Mouse (Mus musculus): ENCODE measurements around the gene Gh. TPM values are rescaled to one million over a fixed set of nuclear protein-coding genes. Genes with fewer than 3 reads are reported as not detected.

Gh gene
- polyA plus RNA-seq, 1 experiment from 2014 or later, result not detected

GRCm38 (mm10) chr11:106306065-106306385 lies 4.4 kb upstream of the Gh start:
- H3K4me2 ChIP-seq (ENCODE audit: low read depth, low read length), result no peak overlapping the region
- no peak overlapping the region for H3K27ac ChIP-seq (replicated peaks; ENCODE audit: low read depth, low read length)
- no peaks in the 10 kb centered on the region for H3K9me3 ChIP-seq (ENCODE audit: control insufficient read depth, low read length)
- H3K36me3 ChIP-seq (ENCODE audit: control insufficient read depth, insufficient read depth, low read length), result no peaks in the 10 kb centered on the region
- ATAC-seq (ENCODE audit: low read depth) (no peak), DNase-seq (ENCODE audit: low spot score) (no peak)
- H3K4me1 ChIP-seq (ENCODE audit: control insufficient read depth, insufficient read depth, low read length), result no peaks in the 10 kb centered on the region
- H3K9ac ChIP-seq (ENCODE audit: low read depth, low read length), result no peak overlapping the region
- WGBS, result 91% methylated on average over 3 of the region's 3 CpGs
- no peak overlapping the region for H3K4me3 ChIP-seq (ENCODE audit: low read depth, low read length)
- H3K27me3 ChIP-seq (replicated peaks; ENCODE audit: control insufficient read depth, insufficient read depth, low read length), result no peaks in the 10 kb centered on the region

GRCm38 (mm10) chr11:106305348-106306064 lies 3.8 kb upstream of the Gh start:
- Histone ChIP-seq H3K9ac (ENCODE audit: low read depth, low read length) (no peak overlapping the region), H3K9me3 (ENCODE audit: control insufficient read depth, low read length) (no peaks in the 10 kb centered on the region), H3K4me3 (ENCODE audit: low read depth, low read length) (no peak overlapping the region), H3K27ac (replicated peaks; ENCODE audit: low read depth, low read length) (no peak overlapping the region), H3K4me1 (ENCODE audit: control insufficient read depth, insufficient read depth, low read length) (no peaks in the 10 kb centered on the region), H3K27me3 (replicated peaks; ENCODE audit: control insufficient read depth, insufficient read depth, low read length) (no peaks in the 10 kb centered on the region), H3K4me2 (ENCODE audit: low read depth, low read length) (no peak overlapping the region), H3K36me3 (ENCODE audit: control insufficient read depth, insufficient read depth, low read length) (no peaks in the 10 kb centered on the region)
- ATAC-seq (ENCODE audit: low read depth) (no peak), DNase-seq (ENCODE audit: low spot score) (no peak)
- WGBS, result 72% methylated on average over 10 of the region's 10 CpGs

GRCm38 (mm10) chr11:106302634-106303033 lies 969 bp upstream of the Gh start:
- Histone ChIP-seq H3K4me2 (ENCODE audit: low read depth, low read length) (no peak overlapping the region), H3K36me3 (ENCODE audit: control insufficient read depth, insufficient read depth, low read length) (no peaks in the 10 kb centered on the region), H3K9ac (ENCODE audit: low read depth, low read length) (no peak overlapping the region), H3K4me1 (ENCODE audit: control insufficient read depth, insufficient read depth, low read length) (no peaks in the 10 kb centered on the region), H3K4me3 (ENCODE audit: low read depth, low read length) (no peak overlapping the region), H3K27ac (replicated peaks; ENCODE audit: low read depth, low read length) (no peak overlapping the region), H3K27me3 (replicated peaks; ENCODE audit: control insufficient read depth, insufficient read depth, low read length) (no peaks in the 10 kb centered on the region), H3K9me3 (ENCODE audit: control insufficient read depth, low read length) (no peaks in the 10 kb centered on the region)
- peak; percentile 60 for ATAC-seq (ENCODE audit: low read depth)
- peak; percentile 40 for DNase-seq (ENCODE audit: low spot score)
- WGBS, result 12% methylated on average over 2 of the region's 2 CpGs

DNA sequence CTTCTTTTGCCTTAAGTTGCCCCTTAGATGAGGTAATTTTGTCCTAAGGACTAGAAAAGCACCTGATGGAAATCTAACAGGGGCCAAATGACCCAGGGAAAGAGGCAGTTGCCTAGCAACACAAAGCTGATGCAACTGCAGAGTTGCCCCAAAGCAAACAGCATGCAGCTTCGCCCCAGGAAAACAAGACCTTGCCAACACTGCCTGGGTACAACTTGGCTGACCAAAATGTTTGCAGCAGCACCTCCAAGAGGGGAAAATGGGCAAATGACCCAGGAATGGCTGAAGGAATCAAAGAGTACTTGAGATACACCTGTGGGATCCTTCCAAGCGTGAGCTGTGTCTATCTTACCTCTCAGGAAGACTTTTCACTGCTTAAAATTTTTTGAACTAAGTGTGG lies 9.8 kb downstream of the Gh start:
- no peaks in the 10 kb centered on the region for H3K36me3 ChIP-seq (ENCODE audit: control insufficient read depth, insufficient read depth, low read length)
- no peak overlapping the region for H3K27ac ChIP-seq (replicated peaks; ENCODE audit: low read depth, low read length)
- no peak for DNase-seq (ENCODE audit: low spot score)
- ATAC-seq (ENCODE audit: low read depth), result no peak
- H3K9ac ChIP-seq (ENCODE audit: low read depth, low read length), result no peak overlapping the region
- no peaks in the 10 kb centered on the region for H3K9me3 ChIP-seq (ENCODE audit: control insufficient read depth, low read length)
- no peak overlapping the region for H3K4me2 ChIP-seq (ENCODE audit: low read depth, low read length)
- H3K4me3 ChIP-seq (ENCODE audit: low read depth, low read length), result no peak overlapping the region
- H3K27me3 ChIP-seq (replicated peaks; ENCODE audit: control insufficient read depth, insufficient read depth, low read length), result no peaks in the 10 kb centered on the region
- 88% methylated on average over 2 of the region's 2 CpGs for WGBS
- peaks cover 9% of the 10 kb centered on the region; the same call in 1 of the 2 replicates for H3K4me1 ChIP-seq (ENCODE audit: control insufficient read depth, insufficient read depth, low read length)

GRCm38 (mm10) chr11:106290376-106290775 lies 11.3 kb downstream of the Gh start:
- ATAC-seq (ENCODE audit: low read depth) (no peak), DNase-seq (ENCODE audit: low spot score) (no peak)
- no peak overlapping the region for H3K4me3 ChIP-seq (ENCODE audit: low read depth, low read length)
- no peak overlapping the region for H3K4me2 ChIP-seq (ENCODE audit: low read depth, low read length)
- H3K36me3 ChIP-seq (ENCODE audit: control insufficient read depth, insufficient read depth, low read length), result no peaks in the 10 kb centered on the region
- 91% methylated on average over 5 of the region's 5 CpGs for WGBS
- peaks cover 17% of the 10 kb centered on the region; the same call in 1 of the 2 replicates for H3K4me1 ChIP-seq (ENCODE audit: control insufficient read depth, insufficient read depth, low read length)
- H3K27me3 ChIP-seq (replicated peaks; ENCODE audit: control insufficient read depth, insufficient read depth, low read length), result no peaks in the 10 kb centered on the region
- H3K9ac ChIP-seq (ENCODE audit: low read depth, low read length), result no peak overlapping the region
- H3K27ac ChIP-seq (replicated peaks; ENCODE audit: low read depth, low read length), result no peak overlapping the region
- no peaks in the 10 kb centered on the region for H3K9me3 ChIP-seq (ENCODE audit: control insufficient read depth, low read length)

DNA sequence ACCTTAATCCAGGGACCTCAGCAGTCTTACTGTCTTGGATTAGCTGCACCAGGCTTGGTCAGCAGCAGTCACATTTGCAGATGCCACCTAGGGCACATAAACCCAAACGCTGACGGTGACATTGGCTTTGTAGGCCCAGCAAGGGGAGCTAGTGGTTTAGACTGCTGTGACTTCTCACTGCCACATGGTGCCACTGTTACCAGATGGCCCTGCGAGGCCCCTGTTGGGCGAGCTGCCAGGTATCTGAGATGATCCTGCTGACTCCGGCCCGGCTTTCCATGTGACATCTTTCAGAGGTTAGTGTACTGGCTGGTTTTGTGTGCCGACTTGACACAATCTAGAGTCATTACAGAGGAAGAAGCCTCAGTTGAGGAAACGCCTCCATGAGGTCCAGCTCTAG lies 12.3 kb downstream of the Gh start:
- WGBS, result 64% methylated on average over 8 of the region's 8 CpGs
- H3K27ac ChIP-seq (replicated peaks; ENCODE audit: low read depth, low read length), result no peak overlapping the region

GRCm38 (mm10) chr11:106286987-106287386 lies 14.7 kb downstream of the Gh start:
- Histone ChIP-seq H3K4me1 (ENCODE audit: control insufficient read depth, insufficient read depth, low read length) (peaks cover 17% of the 10 kb centered on the region; the same call in 1 of the 2 replicates), H3K9ac (ENCODE audit: low read depth, low read length) (no peak overlapping the region), H3K36me3 (ENCODE audit: control insufficient read depth, insufficient read depth, low read length) (no peaks in the 10 kb centered on the region), H3K4me2 (ENCODE audit: low read depth, low read length) (no peak overlapping the region), H3K4me3 (ENCODE audit: low read depth, low read length) (no peak overlapping the region), H3K27me3 (replicated peaks; ENCODE audit: control insufficient read depth, insufficient read depth, low read length) (no peaks in the 10 kb centered on the region), H3K27ac (replicated peaks; ENCODE audit: low read depth, low read length) (peak overlapping the region; percentile 84), H3K9me3 (ENCODE audit: control insufficient read depth, low read length) (no peaks in the 10 kb centered on the region)
- DNase-seq (ENCODE audit: low spot score) (peak; percentile 89), ATAC-seq (ENCODE audit: low read depth) (peak; percentile 57; the same call in 1 of the 2 replicates)
- 51% methylated on average over 11 of the region's 11 CpGs for WGBS

More for the DNA sequence above, 12.3 kb downstream of the Gh start:
- Histone ChIP-seq H3K36me3 (ENCODE audit: control insufficient read depth, insufficient read depth, low read length) (no peaks in the 10 kb centered on the region), H3K27me3 (replicated peaks; ENCODE audit: control insufficient read depth, insufficient read depth, low read length) (no peaks in the 10 kb centered on the region), H3K9me3 (ENCODE audit: control insufficient read depth, low read length) (no peaks in the 10 kb centered on the region), H3K9ac (ENCODE audit: low read depth, low read length) (no peak overlapping the region), H3K4me1 (ENCODE audit: control insufficient read depth, insufficient read depth, low read length) (peaks cover 17% of the 10 kb centered on the region; the same call in 1 of the 2 replicates), H3K4me3 (ENCODE audit: low read depth, low read length) (no peak overlapping the region), H3K4me2 (ENCODE audit: low read depth, low read length) (no peak overlapping the region)
- DNase-seq (ENCODE audit: low spot score) (peak; percentile 64), ATAC-seq (ENCODE audit: low read depth) (no peak)

- Histone ChIP-seq H3K4me3 (ENCODE audit: low read depth, low read length) (no peak overlapping the region), H3K9ac (ENCODE audit: low read depth, low read length) (no peak overlapping the region), H3K9me3 (ENCODE audit: control insufficient read depth, low read length) (no peaks in the 10 kb centered on the region), H3K36me3 (ENCODE audit: control insufficient read depth, insufficient read depth, low read length) (no peaks in the 10 kb centered on the region), H3K27ac (replicated peaks; ENCODE audit: low read depth, low read length) (peak overlapping the region; percentile 84), H3K4me2 (ENCODE audit: low read depth, low read length) (no peak overlapping the region), H3K4me1 (ENCODE audit: control insufficient read depth, insufficient read depth, low read length) (peaks cover 17% of the 10 kb centered on the region; the same call in 1 of the 2 replicates), H3K27me3 (replicated peaks; ENCODE audit: control insufficient read depth, insufficient read depth, low read length) (no peaks in the 10 kb centered on the region)
- ATAC-seq (ENCODE audit: low read depth) (no peak), DNase-seq (ENCODE audit: low spot score) (no peak)
- WGBS, result 77% methylated on average over 7 of the region's 7 CpGs
Observed at GRCm38 (mm10) chr11:106286206-106286605, 15.5 kb downstream of the Gh start.

DNA sequence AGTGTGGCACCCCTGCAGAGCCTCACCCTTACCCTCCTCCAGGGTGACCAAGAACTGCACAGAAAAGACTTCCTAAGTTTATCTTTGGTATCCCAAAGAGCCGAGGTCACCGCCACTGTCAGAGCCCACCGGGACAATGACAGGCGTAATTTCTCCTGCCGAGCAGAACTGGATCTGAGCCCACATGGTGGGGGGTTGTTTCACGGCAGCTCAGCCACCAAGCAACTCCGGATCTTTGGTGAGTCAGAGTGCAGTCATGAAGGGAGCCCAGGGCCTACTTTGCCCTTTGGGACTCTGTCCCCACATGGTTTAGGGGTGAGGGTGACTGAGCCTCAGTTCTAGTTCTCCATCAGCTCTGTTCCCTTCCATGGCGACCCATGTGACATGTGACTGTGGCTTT lies 17.5 kb downstream of the Gh start:
- H3K27ac ChIP-seq (replicated peaks; ENCODE audit: low read depth, low read length), result no peak overlapping the region
- 59% methylated on average over 8 of the region's 8 CpGs for WGBS
- H3K27me3 ChIP-seq (replicated peaks; ENCODE audit: control insufficient read depth, insufficient read depth, low read length), result no peaks in the 10 kb centered on the region
- ATAC-seq (ENCODE audit: low read depth) (no peak), DNase-seq (ENCODE audit: low spot score) (no peak)
- H3K4me2 ChIP-seq (ENCODE audit: low read depth, low read length), result no peak overlapping the region
- H3K4me1 ChIP-seq (ENCODE audit: control insufficient read depth, insufficient read depth, low read length), result peaks cover 17% of the 10 kb centered on the region; the same call in 1 of the 2 replicates
- H3K4me3 ChIP-seq (ENCODE audit: low read depth, low read length), result no peak overlapping the region
- no peaks in the 10 kb centered on the region for H3K36me3 ChIP-seq (ENCODE audit: control insufficient read depth, insufficient read depth, low read length)
- no peak overlapping the region for H3K9ac ChIP-seq (ENCODE audit: low read depth, low read length)
- H3K9me3 ChIP-seq (ENCODE audit: control insufficient read depth, low read length), result no peaks in the 10 kb centered on the region
